Mouse (Mus musculus) left cerebral cortex, postnatal 10 days (tissue): ENCODE measurements around the gene Kcnh1. TPM values are rescaled to one million over a fixed set of nuclear protein-coding genes. Genes with fewer than 3 reads are reported as not detected.

Experiments
- DNase-seq, 2 experiments: peaks; one replicate each; pipeline ENCODE4 v3.0.0; 2021 to 2022; ENCODE audit warnings: low spot score in 2 of 2, mixed read lengths in 1 of 2; ENCODE audit errors: extremely low spot score in 1 of 2
- intact Hi-C: fragments of 180-260 bp; cut with DNase I; formaldehyde crosslinking; loops from one replicate; pipeline ENCODE4 v1.15.1; 2025
- total RNA-seq, 2 experiments: library from RNA; stranded (reverse); gene quantifications; 2 replicates each; pipeline ENCODE4 v1.2.3; 2021

Kcnh1 gene
- total RNA-seq, 2 experiments from 2014 or later = 34.8 to 35.2 TPM

GRCm38 (mm10) chr1:192311851-192312438, 121.4 kb downstream of the Kcnh1 start:
- no peak for DNase-seq
- intact Hi-C loops = no loop called here

GRCm38 (mm10) chr1:192312446-192312845, 121.9 kb downstream of the Kcnh1 start:
- no peak for DNase-seq
- intact Hi-C loops = no loop called here

DNA sequence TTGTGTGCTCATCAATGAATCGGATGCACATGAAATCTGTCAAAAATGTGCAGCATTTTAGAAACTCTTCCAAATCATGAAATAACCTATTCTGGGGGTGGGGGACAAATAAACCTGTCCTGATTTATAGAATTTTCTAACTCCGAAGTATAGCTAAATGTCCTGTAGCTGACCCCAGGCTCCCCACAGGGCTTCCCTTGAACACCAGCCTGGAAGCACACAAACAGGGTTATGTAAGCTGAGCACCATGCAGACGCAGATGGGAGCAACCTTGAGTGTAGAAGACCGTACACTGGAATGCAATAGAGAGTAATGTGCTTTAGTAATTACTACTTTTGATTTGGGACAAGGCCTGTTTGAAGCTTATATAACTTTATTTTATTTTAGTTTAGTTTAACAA, 122.4 kb downstream of the Kcnh1 start:
- intact Hi-C loops = no loop called here
- DNase-seq = no peak

- intact Hi-C loops = no loop called here
- DNase-seq = no peak
These were observed 123.0 kb downstream of the Kcnh1 start for GRCm38 (mm10) chr1:192313571-192313972.

- intact Hi-C loops = no loop called here
- DNase-seq = no peak
These were observed 123.5 kb downstream of the Kcnh1 start for GRCm38 (mm10) chr1:192314044-192314443.

- DNase-seq = no peak
- intact Hi-C loops = no loop called here
These were observed 125.0 kb downstream of the Kcnh1 start for GRCm38 (mm10) chr1:192315392-192316070.

DNA sequence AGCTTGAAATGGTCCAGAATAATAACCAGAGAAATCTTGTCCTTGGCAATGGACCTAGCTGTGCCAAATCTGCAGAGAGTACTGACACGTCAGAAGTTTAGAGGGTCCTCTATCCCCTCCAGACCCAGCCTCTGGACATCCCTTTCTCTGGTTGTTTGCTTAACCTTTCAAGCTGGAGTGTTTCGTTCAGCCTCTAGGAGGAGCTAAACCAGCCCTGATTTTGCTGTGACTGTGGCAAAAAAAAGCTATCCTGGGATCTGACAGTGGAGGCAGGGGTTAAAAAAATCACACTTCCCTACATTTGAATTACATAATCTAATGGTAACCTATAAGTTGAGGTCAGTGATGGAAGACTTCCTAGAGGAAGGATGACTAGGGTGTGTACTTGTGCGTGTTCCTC, 133.6 kb downstream of the Kcnh1 start:
- no peak for DNase-seq
- intact Hi-C loops = no loop called here

DNA sequence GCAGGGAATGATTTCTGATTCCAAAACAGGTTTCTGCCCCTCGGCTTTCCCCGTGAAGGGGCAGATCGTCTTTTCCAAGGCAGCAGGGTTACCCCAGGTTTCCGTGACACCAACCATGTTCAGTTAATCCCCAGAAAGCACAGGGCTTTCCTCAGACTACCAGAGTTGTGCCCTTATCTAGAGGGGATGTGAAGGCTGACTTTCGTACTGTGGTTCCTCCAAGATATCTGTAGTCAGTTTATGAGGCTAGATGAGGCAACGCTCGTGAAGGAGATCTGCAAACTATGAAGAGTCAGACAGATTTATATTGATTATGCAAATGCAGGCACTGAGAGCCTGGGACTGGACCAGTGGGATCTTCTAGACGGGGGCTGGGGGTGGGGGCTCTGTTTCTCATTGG, 136.5 kb downstream of the Kcnh1 start:
- no peak for DNase-seq
- intact Hi-C loops = no loop called here

DNA sequence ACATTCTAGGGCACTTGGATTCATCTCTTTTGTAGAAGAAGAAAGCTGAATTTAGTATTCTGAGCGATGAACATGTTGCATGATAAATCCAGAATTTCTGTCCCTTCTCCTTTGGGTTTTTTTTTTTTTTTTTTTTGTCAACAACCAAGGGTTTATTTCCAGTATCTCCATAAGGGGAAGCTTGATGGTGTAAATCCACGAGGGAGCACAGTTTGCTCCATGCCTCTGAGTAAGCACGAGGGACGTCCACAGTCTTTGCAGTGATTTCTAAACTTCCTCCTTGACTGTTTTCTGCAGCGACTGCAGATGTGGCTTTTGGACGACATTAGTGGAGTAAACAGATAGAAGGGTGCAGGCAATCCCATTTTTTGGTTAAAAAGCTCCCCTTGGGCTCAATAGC, 140.6 kb downstream of the Kcnh1 start:
- no peak for DNase-seq
- intact Hi-C loops = loop anchor here (10.0 kb wide), 1 partner anchor 384 kb away; no protein-coding TSS in a partner anchor

DNA sequence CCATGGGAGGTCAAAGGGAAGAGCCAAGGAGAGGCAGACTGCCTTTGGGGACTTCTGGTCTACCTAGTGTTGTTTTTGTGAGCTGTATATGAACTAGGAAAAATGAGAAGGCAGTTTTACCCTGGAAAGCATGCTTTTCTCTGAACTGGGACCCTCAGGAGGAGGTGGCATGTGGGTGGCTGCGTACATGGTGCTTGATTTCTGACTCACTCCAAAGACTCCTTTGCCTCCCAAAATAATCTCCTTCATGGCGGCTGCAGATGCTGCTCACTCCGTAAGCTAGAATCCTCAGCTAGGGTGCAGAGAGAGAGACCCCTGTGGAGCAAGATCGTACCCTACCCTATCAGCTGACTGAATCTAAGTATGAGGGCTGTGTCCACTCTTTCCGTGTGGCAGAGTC, 145.5 kb downstream of the Kcnh1 start:
- intact Hi-C loops = loop anchor here (10.0 kb wide), 1 partner anchor 379 kb away; no protein-coding TSS in a partner anchor
- DNase-seq = no peak

- no peak for DNase-seq
- intact Hi-C loops = loop anchor here (10.0 kb wide), 2 partner anchors 145 to 375 kb away; partner anchors contain the start of gene Kcnh1
These were observed 148.9 kb downstream of the Kcnh1 start for GRCm38 (mm10) chr1:192339361-192340077.

GRCm38 (mm10) chr1:192341774-192342173, 151.2 kb downstream of the Kcnh1 start:
- intact Hi-C loops = loop anchor here (10.0 kb wide), 1 partner anchor 147 kb away; the partner anchor contains the start of gene Kcnh1
- DNase-seq = no peak

DNA sequence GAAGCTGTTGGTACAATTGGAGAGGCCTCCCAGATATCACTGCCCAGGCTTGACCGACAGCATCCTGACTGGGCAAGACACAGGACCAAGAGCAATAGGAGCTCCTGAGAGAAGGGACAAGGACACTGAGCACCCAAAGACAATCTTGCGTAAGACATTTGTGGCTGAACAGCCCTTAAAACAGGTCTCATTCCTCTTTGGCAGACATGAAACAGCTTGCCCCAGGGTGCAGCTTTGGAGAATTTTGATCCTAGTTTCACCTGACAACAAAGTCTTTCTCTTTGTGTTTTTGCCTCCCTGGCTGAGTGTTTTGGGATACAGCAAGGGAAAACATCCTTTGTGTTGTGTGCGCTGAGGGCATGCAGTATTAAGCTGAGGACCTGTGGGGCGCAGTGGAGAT, 153.4 kb downstream of the Kcnh1 start:
- intact Hi-C loops = loop anchor here (10.0 kb wide), 1 partner anchor 149 kb away; the partner anchor contains the start of gene Kcnh1

GRCm38 (mm10) chr1:192347327-192347726, 156.8 kb downstream of the Kcnh1 start:
- no peak for DNase-seq
- intact Hi-C loops = loop anchor here (10.0 kb wide), 1 partner anchor 153 kb away; the partner anchor contains the start of gene Kcnh1

More for the DNA sequence above, 153.4 kb downstream of the Kcnh1 start:
- no peak for DNase-seq

DNA sequence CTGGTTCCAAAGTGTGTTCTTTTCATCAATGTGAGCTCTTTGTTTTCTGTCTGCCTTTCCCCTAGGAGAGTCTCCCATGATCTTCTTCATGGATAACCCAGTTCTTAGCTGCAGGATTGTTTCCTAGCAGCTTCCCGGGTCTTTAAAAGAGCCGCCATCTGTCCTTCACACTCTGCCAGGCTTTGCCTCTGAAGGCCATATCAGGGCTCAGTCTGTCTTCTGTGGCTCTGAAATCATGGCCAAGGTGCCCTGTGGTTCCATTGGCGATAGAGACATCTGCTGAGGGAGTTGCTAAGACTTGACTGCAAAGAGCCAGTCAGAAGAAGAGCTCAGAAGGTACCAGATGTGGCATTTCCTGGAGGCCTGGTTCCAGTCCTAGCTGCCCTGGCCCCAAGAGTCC, 165.7 kb downstream of the Kcnh1 start:
- intact Hi-C loops = no loop called here
- no peak for DNase-seq

- no peak for DNase-seq
- intact Hi-C loops = no loop called here
These were observed 168.6 kb downstream of the Kcnh1 start for GRCm38 (mm10) chr1:192359212-192359611.

DNA sequence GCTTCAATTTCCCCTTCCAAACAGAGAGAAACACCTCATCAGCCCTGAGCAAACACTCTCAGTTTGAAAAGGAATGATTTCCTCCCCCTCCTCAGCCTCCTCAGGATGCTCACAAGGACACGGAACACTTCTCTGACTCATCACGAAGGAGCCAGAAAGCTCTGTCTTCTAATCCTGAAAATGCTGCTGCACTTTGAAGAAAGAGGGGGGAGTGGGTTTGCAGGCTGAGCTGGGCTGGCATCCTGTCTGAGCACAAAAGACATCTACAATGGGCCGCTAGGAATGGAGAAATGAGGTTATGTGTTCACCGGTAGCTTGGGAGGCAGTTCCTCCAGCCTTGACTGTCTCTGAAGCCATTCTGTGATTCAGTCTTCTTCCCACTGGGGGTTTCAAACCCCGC, 177.8 kb downstream of the Kcnh1 start:
- no peak for DNase-seq

DNA sequence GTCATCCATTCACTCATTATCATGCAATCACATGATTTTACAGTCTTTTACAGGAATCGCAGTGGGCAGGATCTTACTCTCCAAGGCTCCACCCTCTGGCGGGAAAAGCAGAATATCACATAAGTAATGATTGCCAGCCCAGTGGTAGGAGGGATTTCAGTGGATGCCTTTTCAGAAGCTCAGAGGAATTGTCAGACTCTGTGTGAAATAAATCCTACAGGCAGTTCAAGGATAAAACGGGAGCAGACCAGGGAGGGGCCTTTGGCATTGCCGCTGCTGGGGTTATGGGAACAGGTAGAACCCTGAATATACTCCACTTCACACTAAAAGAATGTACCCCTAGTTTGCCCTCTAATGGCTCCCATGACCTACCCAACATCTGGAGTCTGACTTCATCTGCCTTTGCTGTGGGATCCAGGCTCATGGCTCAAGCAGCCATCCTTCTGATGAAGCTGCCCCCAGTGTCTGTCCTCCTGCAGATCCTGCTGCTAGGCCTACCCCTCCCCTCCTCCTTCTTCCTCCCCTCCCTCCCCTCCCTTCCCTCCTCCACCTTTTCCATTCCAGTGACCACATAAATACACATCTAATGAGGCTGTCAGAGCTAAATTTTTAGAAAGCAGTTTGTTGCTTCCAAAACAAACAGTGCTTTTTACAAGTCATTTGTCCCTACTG, 181.5 kb downstream of the Kcnh1 start:
- intact Hi-C loops = no loop called here
- no peak for DNase-seq

More for the DNA sequence above, 177.8 kb downstream of the Kcnh1 start:
- intact Hi-C loops = no loop called here

DNA sequence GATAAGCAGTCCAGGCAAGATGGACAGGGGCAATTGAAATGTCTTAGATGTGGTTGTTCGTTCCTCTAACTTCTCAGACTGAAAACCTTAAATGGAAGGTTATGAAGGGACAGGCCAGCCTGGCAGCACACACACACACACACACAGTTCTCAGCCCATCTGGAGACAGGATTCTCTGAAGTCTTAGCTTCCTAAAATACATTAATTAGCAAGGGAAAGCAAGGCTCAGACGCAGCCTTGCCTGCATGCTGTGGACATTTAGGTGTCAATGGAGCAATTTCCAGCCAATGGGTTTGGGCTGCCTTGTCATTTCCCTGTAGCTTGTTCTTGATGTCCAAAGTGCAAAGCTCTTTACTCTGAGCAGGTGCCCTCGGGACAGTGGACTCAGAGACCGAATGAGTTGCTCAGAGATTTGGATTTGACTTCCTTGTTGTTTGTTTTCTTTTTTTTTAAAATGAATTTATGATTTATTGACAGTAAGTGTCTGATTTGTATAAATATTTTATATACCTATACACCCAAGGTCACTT, 188.0 kb downstream of the Kcnh1 start:
- no peak for DNase-seq
- intact Hi-C loops = no loop called here
